Mouse (Mus musculus) embryonic stem cell, embryonic (primary cell): Measurements from ENCODE around the gene Cyp2w1.

Experiments
- CTCF ChIA-PET, 4 experiments: fragments of 300-600 bp in 2 of 4; fragments of 350-600 bp in 2 of 4; sonication (Branson Sonifier 250); formaldehyde crosslinking; loops; one replicate each; lab custom pipeline; 2022; ENCODE audit warnings: inconsistent platforms in 2 of 4; lab: Charles Lee
- POLR2A ChIA-PET, 4 experiments: fragments of 300-600 bp in 2 of 4; fragments of 350-600 bp in 2 of 4; sonication (Branson Sonifier 250); formaldehyde crosslinking; loops; one replicate each; lab custom pipeline; 2022; ENCODE audit warnings: antibody characterized with exemption in 4 of 4, inconsistent platforms in 1 of 4; lab: Charles Lee

Gene Cyp2w1

GRCm38 (mm10) chr5:139352317-139352716 lies at the start of gene Cyp2w1:
TSS of gene Cyp2w1 (plus strand) at chr5:139352617.
- ChIA-PET CTCF (interaction anchor here (0.6 to 10.3 kb wide), 20 partner anchors 8 to 1037 kb away, joined by 3 to 114 read pairs (median 6); partner anchors contain the start of gene Snx8 (in 1 of the 4)), POLR2A (interaction anchor here in 2 of 4 experiments (0.5 to 3.6 kb wide), 8 partner anchors 8 to 82 kb away, joined by 3 to 22 read pairs (median 4); no protein-coding TSS in a partner anchor)

DNA sequence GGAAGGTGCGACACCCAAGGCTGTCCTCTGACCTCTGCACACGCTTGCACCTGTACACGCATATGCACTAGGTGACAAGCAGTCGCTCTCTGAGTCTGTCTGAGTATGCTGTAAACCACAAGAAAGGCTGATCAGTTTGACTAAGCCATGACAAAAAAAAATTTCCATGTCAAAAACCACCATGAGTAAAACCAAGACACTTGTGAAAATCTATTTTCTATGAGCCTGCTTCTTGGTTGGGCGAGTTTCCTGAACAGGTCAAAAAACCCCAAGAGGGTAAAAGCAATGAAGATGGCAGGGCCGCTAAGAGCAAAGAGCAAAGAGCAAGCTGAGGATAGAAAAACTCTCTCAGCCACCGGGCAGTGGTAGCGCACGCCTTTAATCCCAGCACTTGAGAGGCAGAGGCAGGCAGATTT lies 48.8 kb upstream of the Cyp2w1 start:
- CTCF ChIA-PET: interaction anchor here in 3 of 4 experiments (0.6 to 1.5 kb wide), 4 partner anchors 14 to 28 kb away, joined by 3 to 4 read pairs (median 3); partner anchors contain the start of gene Adap1 (in 1 of the 3)
- POLR2A ChIA-PET: interaction anchor here in 3 of 4 experiments (0.6 to 2.5 kb wide), 5 partner anchors 19 to 220 kb away, joined by 3 to 13 read pairs (median 3); partner anchors contain the start of gene Adap1 (in 1 of the 3)

- CTCF ChIA-PET: interaction anchor here in 2 of 4 experiments (0.9 to 1.1 kb wide), 2 partner anchors 13 to 16 kb away, joined by 3 read pairs; partner anchors contain the start of gene Adap1 (in 1 of the 2)
- POLR2A ChIA-PET: interaction anchor here in 2 of 4 experiments (0.6 to 1.6 kb wide), 4 partner anchors 8 to 113 kb away, joined by 3 to 5 read pairs (median 4); no protein-coding TSS in a partner anchor
Observed at GRCm38 (mm10) chr5:139309946-139310345, 42.5 kb upstream of the Cyp2w1 start.

DNA sequence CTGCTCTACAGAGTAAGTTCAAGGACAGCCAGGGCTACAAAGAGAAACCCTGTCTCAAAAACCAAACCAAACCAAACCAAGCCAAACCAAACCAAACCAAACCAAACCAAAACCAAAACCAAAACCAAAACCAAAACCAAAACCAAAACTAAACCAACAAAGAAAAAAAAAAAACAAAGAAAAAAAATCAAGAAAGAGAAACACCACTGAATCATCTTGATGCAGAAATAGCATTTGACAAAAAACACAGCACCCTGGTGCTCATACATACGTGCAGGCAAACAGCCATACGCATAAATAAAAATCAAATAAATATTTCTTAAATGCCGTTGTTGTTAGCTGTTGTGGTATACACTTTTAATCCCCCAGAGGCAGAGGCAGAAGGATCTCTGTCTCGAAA lies 41.9 kb upstream of the Cyp2w1 start:
- ChIA-PET POLR2A (interaction anchor here in 1 of 4 experiments (1.2 to 1.6 kb wide), 2 partner anchors 16 to 40 kb away, joined by 3 to 4 read pairs; no protein-coding TSS in a partner anchor), CTCF (no interaction called here)

GRCm38 (mm10) chr5:139311822-139312221 lies 40.6 kb upstream of the Cyp2w1 start:
- POLR2A ChIA-PET: interaction anchor here in 2 of 4 experiments (0.6 to 1.7 kb wide), 3 partner anchors 8 to 77 kb away, joined by 3 read pairs; no protein-coding TSS in a partner anchor
- CTCF ChIA-PET: interaction anchor here in 3 of 4 experiments (0.6 to 1.2 kb wide), 4 partner anchors 29 to 314 kb away, joined by 3 to 6 read pairs (median 4); no protein-coding TSS in a partner anchor

- CTCF ChIA-PET: no interaction called here
- POLR2A ChIA-PET: interaction anchor here in 3 of 4 experiments (0.7 to 2.1 kb wide), 4 partner anchors 8 to 12 kb away, joined by 3 to 8 read pairs (median 4); partner anchors contain the start of gene Adap1 (in 1 of the 3)
Observed at GRCm38 (mm10) chr5:139313536-139313935, 38.9 kb upstream of the Cyp2w1 start.

DNA sequence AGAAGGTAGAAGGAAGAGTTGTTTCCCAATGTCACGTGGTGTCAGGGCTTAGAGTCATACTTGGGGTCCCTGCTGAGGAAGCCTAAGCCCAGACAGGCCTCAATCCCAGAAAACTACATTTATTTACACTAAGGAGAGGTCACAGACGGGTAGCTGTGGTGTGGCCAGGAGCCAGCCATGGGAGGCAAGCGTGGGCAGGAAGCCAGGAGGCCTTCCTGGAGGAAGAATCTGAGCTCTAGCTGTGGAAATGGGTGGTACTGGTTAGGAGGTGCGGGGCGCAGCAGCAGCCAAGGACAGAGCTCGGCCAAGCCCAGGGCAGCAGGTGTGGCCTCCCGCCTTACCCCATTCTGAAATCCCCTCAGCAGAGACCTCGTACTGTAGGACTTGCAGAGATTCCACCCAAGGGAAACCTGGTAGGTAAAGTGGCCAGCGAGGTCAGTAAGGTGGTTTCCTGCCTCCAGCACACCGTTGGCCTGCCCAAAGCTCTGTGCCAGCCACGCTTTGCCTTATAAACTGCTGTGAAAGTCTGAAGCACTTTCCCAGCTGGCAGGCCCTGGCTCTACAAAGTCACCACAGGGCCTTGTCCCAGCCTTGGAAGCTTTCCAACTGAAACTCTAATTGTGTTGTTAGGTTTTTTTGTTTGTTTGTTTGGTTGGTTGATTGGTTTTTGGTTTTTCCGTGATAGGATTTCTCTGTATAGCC lies 37.3 kb upstream of the Cyp2w1 start:
- ChIA-PET POLR2A (interaction anchor here in 2 of 4 experiments (0.6 to 1.3 kb wide), 6 partner anchors 8 to 1126 kb away, joined by 3 read pairs; partner anchors contain the start of gene Adap1 (in 1 of the 2)), CTCF (interaction anchor here in 2 of 4 experiments (1.3 kb wide), 2 partner anchors 16 to 38 kb away, joined by 4 to 6 read pairs; partner anchors contain the start of gene Cyp2w1 (in 1 of the 2))

GRCm38 (mm10) chr5:139316982-139317675 lies 35.3 kb upstream of the Cyp2w1 start:
- POLR2A ChIA-PET: interaction anchor here in 2 of 4 experiments (0.7 to 3.7 kb wide), 17 partner anchors 8 to 1101 kb away, joined by 3 to 33 read pairs (median 3); partner anchors contain the start of genes Adap1 (in 1 of the 2), Eif3b (in 1 of the 2), Get4 (in 1 of the 2) and Sun1 (in 1 of the 2)

GRCm38 (mm10) chr5:139317751-139318504 lies 34.5 kb upstream of the Cyp2w1 start:
- ChIA-PET CTCF (interaction anchor here (0.6 to 3.6 kb wide), 10 partner anchors 13 to 1663 kb away, joined by 3 to 16 read pairs (median 4); no protein-coding TSS in a partner anchor), POLR2A (interaction anchor here in 3 of 4 experiments (0.6 to 3.7 kb wide), 27 partner anchors 8 to 1101 kb away, joined by 3 to 33 read pairs (median 3); partner anchors contain the start of genes Sun1 (in 2 of the 3), Adap1 (in 1 of the 3), Cyp2w1 (in 1 of the 3) and Dnaaf5 (in 1 of the 3))

More at GRCm38 (mm10) chr5:139316982-139317675, 35.3 kb upstream of the Cyp2w1 start:
- CTCF ChIA-PET: interaction anchor here in 3 of 4 experiments (0.6 to 3.6 kb wide), 5 partner anchors 13 to 1662 kb away, joined by 3 to 16 read pairs (median 3); no protein-coding TSS in a partner anchor

GRCm38 (mm10) chr5:139320424-139320823 lies 32.0 kb upstream of the Cyp2w1 start:
- POLR2A ChIA-PET: interaction anchor here in 3 of 4 experiments (0.6 to 3.7 kb wide), 9 partner anchors 9 to 322 kb away, joined by 3 to 33 read pairs (median 4); partner anchors contain the start of gene Sun1 (in 1 of the 3)
- CTCF ChIA-PET: interaction anchor here in 3 of 4 experiments (0.6 to 3.6 kb wide), 10 partner anchors 11 to 233 kb away, joined by 3 to 16 read pairs (median 4); no protein-coding TSS in a partner anchor

GRCm38 (mm10) chr5:139321331-139321730 lies 31.1 kb upstream of the Cyp2w1 start:
- CTCF ChIA-PET: interaction anchor here in 2 of 4 experiments (0.5 to 1.1 kb wide), 2 partner anchors 12 to 39 kb away, joined by 3 read pairs; no protein-coding TSS in a partner anchor
- POLR2A ChIA-PET: interaction anchor here in 2 of 4 experiments (1.3 to 3.2 kb wide), 5 partner anchors 8 to 326 kb away, joined by 3 to 8 read pairs (median 4); no protein-coding TSS in a partner anchor

DNA sequence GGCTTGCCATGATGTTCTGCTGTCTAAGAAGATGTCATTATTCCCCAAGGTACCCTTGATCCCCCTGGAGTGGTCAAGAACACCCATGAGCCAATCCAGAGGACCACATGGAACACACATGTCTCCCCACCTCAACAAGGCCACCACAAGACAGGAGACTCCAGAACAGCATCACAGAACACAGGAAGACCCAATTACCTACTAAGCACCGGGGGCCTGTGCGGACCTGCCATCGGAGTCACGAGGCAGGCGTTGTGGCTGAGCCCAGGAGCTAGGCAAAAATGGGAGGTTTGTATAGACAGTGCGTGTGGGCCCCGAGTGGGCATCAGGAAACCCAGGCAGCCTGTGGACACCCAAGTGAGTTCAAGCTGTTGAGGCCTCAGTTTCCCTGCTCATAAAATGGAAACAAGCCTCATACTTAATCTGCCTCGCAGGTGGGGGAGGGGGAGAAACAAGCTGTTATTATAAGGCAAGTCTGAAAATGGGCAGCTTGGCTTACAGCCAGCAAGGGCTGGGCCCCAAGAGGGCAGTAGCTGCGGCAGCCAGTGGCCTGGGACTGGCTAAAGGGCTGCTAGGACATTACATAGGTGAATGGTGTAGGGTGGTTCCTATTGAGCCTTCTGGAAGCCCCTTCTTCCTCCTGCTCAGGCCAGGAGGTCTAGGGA lies 29.0 kb upstream of the Cyp2w1 start:
- ChIA-PET CTCF (interaction anchor here (0.6 to 1.4 kb wide), 12 partner anchors 8 to 1414 kb away, joined by 3 to 6 read pairs (median 3); no protein-coding TSS in a partner anchor), POLR2A (interaction anchor here in 3 of 4 experiments (0.6 to 3.2 kb wide), 12 partner anchors 8 to 332 kb away, joined by 3 to 13 read pairs (median 4); no protein-coding TSS in a partner anchor)

DNA sequence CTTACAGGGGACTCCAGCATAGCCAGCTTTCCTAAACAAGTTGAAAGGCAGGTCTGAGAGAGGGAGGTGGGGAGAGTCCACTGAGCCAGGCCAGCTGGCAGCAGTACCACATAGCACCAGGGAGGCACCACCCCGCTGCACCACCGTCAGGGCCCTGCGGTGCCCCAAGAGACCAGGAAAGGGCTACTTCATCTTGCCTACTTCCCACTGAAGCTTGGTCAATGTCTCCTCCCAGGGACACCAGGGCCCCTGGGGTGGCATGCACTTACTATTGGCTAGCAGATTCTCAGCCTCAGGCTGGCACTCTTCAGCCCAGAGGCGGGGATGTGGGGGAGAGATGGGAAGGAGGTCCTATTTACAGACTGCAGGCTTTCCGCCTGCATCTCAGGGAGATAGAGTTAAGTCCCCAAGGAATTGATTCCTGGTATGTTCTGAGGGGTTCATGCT lies 28.3 kb upstream of the Cyp2w1 start:
- CTCF ChIA-PET: interaction anchor here (0.6 to 2.8 kb wide), 11 partner anchors 10 to 1414 kb away, joined by 3 to 11 read pairs (median 4); no protein-coding TSS in a partner anchor
- POLR2A ChIA-PET: interaction anchor here (0.6 to 3.1 kb wide), 20 partner anchors 9 to 332 kb away, joined by 3 to 13 read pairs (median 3); no protein-coding TSS in a partner anchor

GRCm38 (mm10) chr5:139324691-139325394 lies 27.6 kb upstream of the Cyp2w1 start:
- POLR2A ChIA-PET: interaction anchor here (0.5 to 3.1 kb wide), 28 partner anchors 7 to 446 kb away, joined by 3 to 16 read pairs (median 3); partner anchors contain the start of genes Get4 (in 2 of the 4) and Pdgfa (in 1 of the 4)

More at GRCm38 (mm10) chr5:139324691-139325394, 27.6 kb upstream of the Cyp2w1 start:
- CTCF ChIA-PET: interaction anchor here (0.5 to 2.8 kb wide), 14 partner anchors 10 to 1713 kb away, joined by 3 to 11 read pairs (median 4); no protein-coding TSS in a partner anchor
